Mouse (Mus musculus) frontal cortex, adult (tissue): ENCODE measurements around the gene Mapkap1.

Experiments used
- ATAC-seq: cut with Nextera tagmentation; 2 replicates; pipeline ENCODE4 v1.9.2; 2017; ENCODE audit warnings: mild to moderate bottlenecking, moderate library complexity, mixed read lengths; ENCODE audit not compliant: low TSS enrichment

Gene Mapkap1

DNA sequence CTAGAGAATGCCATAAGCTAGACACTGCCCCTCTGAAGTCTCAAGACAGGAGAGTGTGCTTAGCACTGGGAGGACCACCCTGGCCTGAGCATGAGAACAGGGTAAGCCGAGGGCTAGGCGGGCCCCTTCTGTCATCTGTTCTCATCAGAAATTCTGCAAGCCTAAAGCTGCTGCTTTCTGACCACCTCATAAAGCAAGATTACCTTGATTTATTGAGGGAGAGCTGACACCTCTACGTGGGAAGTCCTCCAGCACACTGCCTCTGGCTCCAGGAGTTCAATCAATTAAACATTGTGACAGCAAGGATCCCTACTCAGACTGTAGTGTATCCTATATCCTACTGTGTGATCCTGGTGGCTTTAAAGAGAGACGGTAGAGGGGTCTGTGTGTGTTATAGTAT is 166.5 kb downstream of the Mapkap1 start:
- ATAC-seq = no peak

DNA sequence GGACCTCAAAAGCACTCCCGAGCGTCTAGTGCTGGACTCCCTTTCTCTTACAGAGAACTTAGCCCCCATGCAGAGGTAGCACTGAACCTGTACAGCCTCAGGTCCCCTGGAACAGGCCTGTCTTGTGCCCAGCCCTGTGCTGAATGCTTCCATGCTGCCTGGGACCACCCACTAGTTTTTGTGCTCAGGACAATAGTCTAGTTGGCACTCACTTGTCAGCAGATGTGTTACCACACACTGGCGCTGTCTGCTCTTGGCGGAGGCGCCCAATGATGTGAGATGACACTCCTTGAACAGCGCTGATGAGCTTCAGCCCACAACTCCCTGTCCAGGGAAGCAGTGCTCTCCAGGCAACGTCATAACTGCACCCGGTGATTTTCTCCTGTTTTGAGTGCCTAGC is 182.0 kb downstream of the Mapkap1 start:
- ATAC-seq = no peak; the same call in 1 of the 2 replicates

DNA sequence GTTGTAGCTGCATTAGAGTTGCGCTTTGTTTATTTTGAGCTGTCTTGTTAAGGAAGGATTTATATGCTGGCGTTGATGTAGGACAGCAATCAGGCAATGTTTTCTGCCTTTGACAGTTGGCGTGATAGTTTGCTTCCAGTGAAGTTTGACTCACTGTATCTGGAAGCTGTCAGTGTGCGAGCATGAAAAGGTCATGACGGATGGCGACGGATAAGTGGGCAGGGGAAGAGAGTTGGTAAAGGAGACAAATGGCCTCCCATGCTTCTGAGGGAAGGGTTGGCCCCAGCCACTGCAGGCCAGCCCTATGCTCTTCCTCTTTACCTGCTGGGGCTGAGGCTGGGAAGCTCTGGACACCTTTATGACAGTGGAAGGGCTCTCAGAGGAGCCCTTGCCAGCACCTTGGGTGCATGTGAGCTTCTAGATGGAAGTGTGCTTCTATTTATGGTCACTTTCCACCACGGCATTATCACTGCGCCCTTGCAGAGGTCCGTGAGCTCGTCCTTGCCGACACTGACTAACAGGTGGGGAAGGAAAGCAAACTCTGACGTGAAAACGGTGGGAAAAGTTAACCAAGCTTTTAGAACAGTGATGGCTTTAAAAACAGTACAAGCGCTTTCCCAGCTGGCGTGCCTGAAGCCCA is 185.3 kb downstream of the Mapkap1 start:
- ATAC-seq = no peak

DNA sequence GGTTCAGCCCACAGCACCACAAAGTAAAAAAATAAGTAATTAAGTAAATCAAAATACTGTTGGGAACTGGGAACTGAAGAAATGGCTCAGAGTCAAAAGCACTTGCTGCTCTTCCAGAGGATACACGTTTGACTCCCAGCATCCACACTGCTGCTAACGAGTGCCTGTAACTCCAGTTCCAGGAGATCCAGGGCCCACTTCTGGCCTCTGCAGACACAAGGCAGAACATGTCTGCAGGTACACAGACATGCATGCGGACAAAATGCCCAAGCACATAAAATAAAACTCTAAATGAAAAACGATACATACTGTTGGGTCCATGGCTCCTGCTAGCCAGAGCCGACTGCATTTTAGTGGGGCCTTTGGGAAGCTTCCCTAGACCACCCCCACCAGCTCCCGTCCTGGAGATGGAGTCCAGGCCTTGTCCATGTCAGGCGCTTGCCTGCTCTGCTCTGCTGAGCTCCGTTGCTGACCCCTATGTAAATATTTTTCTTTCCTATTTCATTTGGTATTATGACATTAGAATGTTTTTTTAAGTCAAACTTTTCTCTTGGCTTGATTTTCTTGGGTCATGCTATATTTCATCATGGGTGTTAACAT is 185.9 kb downstream of the Mapkap1 start:
- no peak for ATAC-seq

DNA sequence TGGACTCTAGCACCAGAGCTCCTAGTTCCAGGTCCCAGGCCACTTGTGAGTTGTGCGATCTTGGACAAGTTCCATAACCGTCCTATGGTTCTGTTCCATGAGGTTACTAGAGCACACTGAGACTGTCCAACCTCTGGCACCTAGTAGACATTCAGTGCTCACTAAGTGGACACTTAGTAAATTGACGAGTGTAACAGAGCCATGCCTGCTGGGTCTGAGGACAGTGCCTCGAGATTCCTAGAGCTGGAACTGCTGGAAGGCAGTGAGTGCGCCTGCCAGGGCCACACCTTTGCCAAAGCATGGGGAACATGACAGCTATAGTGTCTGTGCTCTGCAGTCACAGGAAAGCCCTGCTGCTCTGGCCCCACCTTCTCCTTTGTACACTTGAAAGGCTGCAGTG is 187.4 kb downstream of the Mapkap1 start:
- ATAC-seq = no peak

DNA sequence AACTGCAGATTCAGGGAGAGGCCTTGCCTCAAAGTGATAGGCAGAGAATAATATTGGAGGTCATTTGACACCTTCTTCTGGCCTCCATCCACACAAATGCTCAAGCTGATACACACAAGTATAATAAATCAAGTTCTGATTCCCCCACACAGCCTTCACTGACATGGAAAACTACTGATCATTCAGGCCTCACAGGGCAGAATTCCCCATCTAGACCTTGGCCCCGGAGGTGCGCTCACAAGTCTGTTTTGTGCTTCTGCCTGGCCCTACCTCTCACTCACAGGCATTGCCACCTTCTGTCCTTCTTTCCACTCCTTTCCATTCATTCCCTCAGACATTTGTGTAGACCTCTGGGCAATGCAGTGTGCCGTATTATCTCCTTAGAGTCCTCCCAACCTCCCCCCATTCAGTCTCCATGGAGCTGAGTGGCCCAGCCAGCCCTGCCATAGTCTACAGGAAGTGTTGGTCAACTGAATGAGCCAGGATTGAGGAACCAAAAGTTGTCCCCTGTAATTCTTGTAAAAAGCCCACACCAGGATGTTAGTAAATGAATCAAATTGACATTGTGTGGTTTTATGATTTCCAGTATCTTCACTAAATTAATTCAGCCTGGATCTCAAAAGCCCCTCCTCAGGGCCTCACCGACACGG is 193.2 kb downstream of the Mapkap1 start:
- ATAC-seq = no peak

DNA sequence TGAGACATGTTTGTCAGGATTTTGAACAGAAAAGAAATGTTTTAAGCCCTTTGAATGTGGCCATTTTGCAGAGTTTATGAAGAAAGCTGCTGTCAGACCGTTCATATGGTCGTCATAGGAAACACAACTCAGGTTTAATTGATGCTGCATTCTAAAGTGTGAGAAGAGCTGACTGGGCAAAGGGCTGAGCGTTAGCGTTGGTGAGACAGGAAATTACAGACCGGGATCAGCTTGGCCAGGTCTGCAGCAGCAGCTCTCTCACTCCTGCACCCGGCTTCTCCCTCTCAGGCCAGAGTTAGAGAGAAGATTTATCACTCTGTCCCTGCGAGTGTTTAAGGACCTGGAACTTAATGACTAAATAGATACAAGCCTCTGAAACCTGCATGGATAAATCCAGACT is 194.2 kb downstream of the Mapkap1 start:
- ATAC-seq = no peak

DNA sequence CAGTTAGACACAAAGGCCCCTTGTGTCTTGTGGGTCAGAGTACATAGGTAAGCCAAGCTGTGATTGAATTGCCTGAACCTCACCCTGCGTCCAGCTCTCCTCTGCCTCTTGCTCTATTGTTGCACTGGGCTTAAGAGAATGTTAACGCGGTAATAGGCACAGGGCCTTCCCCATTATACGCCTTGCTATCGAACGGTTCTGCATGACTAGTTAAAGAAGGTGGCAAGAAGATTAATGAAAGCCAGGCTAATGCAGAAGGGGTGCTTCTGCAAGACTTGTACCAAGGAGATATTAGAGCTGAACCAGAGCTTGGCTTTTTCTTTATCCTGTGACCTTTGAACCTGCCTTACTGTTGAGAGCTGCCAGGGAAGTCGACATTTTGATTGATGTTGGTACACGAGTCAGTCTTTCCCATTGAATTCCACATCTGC is 195.6 kb downstream of the Mapkap1 start:
- ATAC-seq = no peak

DNA sequence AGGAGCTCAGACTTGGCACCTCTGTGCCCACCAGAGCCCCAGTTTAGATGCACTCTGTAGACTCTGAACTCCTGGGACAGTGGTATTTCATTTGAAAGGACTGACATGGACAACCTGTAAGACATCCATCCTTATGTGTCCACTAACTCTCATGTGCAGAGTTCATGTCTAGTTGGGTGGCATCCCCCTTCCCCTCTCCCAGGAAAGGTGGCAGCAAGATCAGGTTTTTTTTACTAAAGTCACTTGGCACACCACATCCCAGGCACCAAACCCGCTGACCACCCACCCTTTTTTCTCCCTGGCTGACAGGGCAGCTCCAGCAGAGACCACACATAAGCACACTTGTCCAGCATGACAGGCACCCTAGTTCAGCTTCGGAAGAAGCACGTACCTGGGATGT is 196.3 kb downstream of the Mapkap1 start:
- no peak for ATAC-seq

DNA sequence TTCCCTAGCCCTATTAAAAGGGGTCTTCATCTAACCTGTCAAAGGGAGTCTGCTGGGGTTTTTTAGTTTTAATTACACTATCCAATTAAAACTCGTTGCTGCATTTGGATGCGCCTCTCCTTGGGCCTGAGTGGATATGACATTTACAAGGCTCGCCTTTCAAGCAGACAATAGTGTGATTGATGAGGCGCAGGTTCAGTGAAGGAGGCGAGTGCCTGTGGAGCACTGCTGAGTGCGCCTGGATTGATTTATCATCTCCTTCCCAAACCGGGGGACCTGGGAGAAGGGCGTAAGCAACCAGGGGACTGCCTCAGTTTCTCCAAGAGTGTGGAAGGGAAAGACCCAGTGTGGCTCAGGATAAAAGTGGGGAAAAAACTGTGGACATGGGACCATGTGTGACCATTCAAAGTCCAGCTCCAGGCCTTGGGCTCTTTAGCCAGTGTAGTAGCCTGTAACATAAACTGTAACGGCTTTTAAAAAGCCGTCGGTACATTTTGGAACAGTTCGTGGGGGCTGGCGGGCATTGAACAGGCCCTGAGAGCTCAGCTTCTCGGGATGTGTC is 197.2 kb downstream of the Mapkap1 start:
- no peak for ATAC-seq

DNA sequence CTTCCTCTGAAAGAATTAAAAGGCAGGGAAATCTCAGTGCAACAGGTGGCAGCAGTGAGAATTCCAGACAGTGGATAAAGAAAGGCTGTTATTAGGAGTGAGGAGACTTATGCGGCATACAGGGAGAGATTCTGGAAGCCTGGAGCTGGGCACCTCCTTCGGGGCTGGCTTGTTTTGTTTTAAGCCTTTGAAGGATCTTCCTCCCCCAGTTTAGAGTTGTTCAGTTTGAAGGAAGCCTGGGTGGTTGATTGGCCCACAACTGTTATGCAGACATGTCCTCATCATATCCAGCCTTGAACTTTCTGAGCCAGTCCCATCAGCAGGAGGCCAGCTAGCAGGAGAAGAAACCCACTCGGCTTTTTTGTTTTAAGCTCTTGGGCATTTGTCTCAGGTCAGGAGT is 198.5 kb downstream of the Mapkap1 start:
- no peak for ATAC-seq

DNA sequence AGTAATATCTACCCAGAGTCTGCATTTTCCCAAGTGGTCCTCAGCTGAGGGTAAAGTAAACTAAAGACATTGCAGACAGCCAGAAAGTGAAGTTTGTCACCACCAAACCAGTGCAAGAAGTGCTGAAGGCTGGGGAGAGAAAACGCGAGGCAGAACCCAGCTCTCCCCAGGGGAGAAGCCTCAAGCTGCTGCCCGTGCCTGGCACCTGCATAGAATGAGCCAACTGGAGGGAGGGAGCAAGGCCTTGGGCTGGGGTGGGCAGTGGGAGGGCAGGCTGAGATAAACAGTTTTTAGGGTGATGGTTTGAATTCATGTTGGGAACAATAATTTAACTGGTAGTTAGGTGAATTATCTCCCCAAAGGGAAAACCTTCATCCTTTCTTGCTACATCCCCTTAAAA is 202.3 kb downstream of the Mapkap1 start:
- ATAC-seq = no peak

DNA sequence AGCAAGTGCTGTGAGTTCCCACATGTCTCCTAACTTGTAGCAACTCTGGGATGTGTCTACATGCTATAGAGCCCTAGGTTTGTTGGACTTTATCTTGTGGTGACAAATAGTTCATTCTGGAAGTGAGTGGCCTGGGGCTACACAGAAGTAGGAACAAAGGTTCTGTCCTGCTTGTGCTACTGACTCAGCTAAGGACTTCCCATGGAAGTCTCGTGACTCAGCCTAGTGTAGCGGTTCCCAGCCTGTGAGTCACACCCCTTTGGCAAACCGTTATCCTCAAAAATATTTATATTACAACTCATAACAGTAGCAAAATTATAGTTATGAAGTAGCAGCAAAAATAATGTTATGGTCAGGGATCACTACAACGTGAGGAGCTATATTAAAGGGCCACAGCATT is 202.9 kb downstream of the Mapkap1 start:
- ATAC-seq = no peak

DNA sequence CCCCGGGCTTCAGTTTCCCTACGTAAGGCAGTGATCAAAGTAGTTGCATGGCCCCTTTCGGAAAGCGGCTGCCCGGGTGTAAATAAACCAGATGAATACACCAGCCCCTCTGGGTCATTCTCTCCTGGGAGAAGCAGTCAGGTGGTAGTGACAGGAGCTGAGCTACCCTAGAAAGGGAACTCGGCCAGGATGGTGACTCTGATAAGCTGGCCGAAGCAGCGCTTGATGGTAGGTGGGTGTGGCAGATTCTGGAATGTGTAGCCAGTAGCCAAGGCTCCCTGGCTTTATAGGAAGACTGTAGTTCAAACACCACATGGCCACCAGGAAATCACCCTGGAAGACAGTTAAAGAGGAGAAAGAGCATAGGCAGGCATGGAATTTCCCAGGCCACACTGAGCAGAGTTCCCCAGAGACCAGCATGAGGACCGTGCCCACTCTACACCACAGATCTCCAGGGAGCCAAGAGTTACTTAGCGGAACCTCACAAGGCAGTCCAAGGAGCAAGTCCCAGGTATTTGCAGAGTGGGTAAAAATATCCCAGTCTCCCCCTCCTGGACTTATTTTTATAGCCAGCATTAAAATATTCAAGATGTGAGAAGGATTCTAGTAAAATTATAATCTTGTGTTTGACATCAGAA is 214.3 kb downstream of the Mapkap1 start:
- ATAC-seq = no peak

DNA sequence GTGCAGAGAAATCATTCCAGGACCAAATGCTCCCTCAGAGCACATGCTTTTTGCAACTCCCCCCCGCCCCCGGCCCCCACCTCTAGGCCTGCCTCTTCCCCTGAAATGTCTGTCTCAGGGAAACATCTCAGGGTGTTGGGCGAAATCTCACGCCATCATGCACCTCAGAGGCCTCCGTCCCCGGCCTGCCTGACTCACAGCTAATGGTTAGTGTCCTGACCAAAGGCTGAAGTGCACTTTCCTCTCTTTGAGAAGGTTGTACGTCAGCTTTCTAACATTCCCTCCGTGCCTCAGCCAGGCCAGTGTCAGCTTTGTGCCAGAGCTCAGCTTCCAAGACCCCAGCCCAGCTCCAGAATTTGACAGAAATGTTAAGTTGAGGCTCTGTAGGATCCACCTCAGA is 214.9 kb downstream of the Mapkap1 start:
- no peak for ATAC-seq

DNA sequence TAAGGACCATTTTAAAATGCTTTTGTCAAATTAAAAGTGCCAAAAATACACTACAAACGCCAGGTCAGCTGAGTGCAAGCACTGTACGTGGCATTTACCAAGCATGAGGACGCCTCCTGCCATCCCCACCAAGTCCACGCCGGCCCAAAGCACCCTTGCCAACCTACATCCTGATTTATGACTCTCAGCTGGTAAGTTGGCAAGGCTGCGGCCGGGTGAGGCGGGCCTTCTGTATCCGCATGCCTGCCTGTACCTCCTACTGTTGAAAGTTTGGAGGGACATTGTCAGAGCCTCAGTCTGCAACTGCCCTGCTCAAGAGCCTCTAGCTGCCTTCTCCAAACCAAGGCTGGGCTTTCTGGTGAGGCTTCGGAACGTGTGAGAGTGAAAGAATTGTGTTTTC is 215.9 kb downstream of the Mapkap1 start:
- ATAC-seq = no peak

DNA sequence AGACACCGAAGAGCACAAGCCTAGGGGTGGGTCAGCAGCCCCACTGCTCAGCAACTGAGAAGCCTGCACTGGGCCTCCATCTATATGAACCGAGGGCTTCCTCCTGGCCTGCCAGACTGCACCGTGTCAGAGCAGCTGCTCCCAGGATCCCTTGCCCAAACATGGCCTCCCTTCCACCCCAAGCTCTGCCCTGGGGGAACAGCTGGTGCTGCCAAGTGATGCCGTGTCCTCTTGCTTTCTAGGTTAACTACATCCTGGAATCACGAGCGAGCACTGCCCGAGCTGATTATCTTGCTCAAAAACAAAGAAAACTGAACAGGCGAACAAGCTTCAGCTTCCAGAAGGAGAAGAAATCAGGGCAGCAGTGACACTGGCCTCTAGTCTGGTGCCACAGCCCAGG is 216.6 kb downstream of the Mapkap1 start:
- ATAC-seq = no peak

DNA sequence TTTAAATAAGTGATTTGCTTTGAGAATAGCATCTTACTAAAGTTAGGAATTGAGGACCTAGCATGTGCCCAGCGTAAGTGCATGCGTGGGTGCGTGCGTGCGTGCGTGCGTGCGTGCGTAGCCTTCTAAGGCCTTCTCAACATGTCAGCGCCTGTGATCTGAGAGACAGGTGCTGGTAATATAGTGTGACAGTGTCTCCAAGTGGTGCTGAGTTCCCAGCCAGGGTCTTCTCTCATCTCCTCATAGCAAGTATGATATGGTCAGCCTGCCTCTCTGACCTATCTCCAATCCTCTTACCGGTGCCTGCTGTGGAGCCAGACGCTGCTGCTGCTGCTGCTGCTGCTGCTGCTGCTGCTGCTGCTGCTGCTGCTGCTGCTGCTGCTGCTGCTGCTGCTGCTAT is 217.5 kb downstream of the Mapkap1 start:
- no peak for ATAC-seq

DNA sequence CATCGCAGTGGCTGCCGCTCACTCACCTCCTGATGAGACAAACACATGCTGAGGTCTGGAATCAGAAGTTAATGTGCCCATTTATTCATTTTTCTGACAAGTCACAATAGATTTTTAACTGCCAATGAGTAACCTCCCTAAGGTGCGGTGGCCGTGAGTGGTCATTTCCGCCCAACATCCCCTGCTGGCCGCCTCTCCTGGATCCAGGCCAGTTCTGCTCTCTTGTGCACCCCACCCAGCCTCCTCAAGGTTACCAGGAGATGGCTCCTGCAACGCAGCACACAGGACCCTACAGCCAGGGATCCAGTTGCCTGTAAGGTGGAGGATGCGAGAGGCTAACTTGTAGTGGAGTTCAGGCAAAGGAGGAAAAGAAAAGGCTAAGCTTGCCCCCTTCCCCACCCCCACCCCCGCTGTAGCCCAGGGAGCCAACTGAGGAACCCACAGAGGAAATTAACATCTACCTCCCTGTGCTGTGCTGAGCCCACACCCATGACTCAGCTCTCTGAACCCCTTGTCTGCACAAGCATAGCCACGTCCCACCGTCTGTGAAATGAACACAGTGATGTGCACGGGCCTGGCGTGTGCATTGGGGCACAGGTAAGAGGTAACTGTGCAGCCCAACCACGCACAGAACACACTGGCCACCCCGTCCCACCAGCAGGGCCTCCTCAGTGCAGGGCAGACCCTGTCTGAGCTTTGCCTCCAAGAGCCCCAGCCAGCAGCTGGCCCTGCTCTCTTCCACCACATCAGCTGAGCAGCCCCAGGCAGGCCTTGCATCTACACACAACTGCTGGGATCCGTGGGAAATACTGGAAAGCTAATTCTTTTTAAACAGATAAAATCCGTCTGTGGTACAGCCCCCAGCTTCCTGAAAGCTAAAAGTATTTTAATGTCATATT is 221.0 kb downstream of the Mapkap1 start:
- peak; percentile 44; the same call in 1 of the 2 replicates for ATAC-seq

DNA sequence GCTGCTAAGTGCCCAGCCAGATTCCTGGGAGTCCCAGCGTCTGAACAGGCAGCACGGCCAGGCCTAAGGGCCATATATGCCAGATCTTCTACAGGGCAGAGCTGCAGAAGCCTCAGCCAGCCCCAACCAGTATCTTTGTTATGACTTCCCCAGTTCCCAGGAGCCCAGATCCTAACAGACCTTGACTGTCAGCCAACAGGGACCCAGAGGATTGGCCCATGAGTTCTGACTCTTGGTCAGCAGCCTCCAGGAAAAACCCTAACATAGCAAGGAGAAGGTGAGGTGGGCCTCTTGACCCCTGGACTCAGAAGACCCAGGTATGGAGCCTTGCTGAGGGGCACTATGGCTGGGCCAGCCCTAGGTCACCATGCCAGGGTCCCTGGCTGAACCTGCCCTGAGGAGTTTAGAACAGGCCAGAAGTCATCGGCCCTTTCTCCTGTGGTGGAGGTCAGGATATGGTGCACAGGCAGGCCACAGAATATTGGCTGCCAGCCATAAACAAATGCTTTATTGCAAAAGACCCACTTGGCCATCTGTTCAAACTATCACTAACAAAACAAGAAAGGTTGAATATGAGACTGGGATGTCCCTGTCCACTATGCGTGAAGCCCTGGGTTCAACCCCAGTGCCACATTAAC is 222.5 kb downstream of the Mapkap1 start:
- no peak for ATAC-seq

DNA sequence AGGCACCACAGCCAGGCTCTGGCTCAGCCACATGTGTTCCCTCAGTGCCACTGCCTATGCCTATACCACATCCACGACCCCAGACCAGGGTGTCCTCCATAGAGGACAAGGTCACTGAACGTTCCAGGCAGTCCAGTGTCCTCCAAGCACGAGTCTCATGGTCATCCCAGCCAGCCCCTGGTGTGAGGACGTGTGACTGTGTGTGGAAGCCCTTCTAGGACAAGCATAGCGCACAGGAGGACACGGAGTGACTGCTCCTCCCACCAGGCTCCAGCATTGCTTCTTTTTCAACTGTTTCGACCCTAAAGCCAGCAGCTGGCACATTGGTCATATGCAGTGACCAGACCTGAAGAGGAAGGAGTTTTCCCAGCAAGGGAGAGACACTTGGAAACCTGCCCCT is 223.2 kb downstream of the Mapkap1 start:
- no peak for ATAC-seq
